Mouse (Mus musculus): ENCODE results near the gene Cemip. TPM values are rescaled to one million over a fixed set of nuclear protein-coding genes. Genes with fewer than 3 reads are reported as not detected.

The Cemip gene
- polyA plus RNA-seq, 1 experiment from 2014 or later = 0.89 TPM

DNA sequence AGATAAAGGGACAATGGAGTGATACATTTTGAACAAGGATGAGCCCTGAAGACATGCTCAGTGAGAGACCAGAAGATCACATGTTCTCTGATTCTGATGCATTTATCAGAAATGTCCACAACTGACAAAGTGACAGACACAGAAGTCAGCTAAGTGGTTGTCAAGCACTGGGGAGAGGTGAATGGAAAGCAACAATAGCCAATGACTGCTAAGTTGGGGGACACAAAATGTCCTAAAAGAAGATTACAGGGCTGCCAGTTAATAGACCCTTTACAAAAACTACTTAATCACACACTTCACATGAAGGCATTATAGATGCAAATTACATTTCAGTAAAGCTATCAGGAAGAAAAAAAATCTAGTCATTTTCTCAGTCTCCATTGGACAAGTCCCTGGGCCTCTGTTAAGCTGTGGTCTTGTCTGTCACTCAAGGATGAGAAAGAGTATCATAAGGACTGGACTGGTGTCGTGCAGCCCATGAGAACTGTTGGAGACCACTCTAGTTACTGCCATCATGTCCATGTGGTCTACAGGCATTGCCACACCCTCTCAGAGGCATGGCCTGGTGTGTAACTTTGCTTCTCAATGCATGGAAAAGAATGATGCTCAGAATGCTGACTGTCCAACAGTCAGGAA, 59.2 kb downstream of the Cemip start:
- Histone ChIP-seq H3K27me3 (ENCODE audit: control insufficient read depth, insufficient read depth, low read length) (no peaks in the 10 kb centered on the region), H3K27ac (replicated peaks in 1 of 2; ENCODE audit: control insufficient read depth in 1 of 2, insufficient read depth in 1 of 2, low read depth in 2 of 2, low read length in 2 of 2) (no peak overlapping the region), H3K4me1 (ENCODE audit: control insufficient read depth in 2 of 2, insufficient read depth in 2 of 2, low read length in 2 of 2) (peaks cover 10 to 14% of the 10 kb centered on the region in 2 experiments), H3K9ac (ENCODE audit: low read length) (no peak overlapping the region), H3K9me3 (ENCODE audit: control insufficient read depth, low read length) (no peaks in the 10 kb centered on the region), H3K36me3 (ENCODE audit: control insufficient read depth, insufficient read depth, low read length) (no peaks in the 10 kb centered on the region), H3K4me3 (ENCODE audit: control insufficient read depth in 1 of 2, insufficient read depth in 1 of 2, low read depth in 1 of 2, low read length in 2 of 2) (no peak overlapping the region), H3K4me2 (ENCODE audit: low read length) (no peak overlapping the region)
- no peak for ATAC-seq (ENCODE audit: insufficient number of reproducible peaks, insufficient read depth, low FRiP score, low read depth)
- 81% methylated on average over 1 of the region's 1 CpGs for WGBS

DNA sequence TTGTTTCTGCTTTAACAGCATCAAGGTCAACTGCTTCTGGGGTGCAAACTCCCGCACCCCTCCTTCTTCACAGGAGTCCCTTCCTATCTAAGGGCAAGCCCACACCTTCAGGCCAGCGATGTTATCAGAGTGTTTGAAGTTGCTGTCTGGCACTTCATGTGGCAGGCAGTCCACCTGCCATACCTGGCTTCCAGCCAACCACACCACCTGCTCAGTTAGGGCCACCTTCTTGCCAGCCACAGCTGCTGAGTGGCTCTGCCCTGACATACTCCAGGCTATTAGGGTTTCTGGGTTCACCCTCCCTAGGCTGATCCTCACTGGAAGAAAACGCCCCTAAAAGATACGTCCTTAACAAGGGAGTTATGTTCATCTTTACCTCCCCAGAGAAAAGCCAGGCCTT, 60.2 kb downstream of the Cemip start:
- ATAC-seq (ENCODE audit: insufficient number of reproducible peaks, insufficient read depth, low FRiP score, low read depth) = no peak
- WGBS = 66% methylated on average over 4 of the region's 4 CpGs

DNA sequence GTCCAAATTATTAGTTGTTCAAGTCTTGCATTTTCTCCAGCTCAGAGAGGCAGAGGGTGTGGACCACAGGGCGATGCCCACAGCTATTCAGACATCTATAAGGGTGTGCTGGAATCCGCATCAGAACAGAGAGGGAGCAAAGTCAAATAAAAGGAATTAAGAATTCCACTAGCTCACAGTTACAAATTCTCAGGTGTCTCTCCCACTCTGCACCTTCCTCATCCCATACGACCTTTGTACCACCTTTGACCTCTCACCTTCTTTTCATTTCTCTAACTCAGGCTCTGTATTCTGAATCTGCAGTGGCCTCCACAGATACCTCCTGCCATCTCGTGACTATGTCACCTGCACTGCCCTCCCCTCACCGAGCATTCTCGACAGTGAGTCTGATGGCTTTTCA, 62.8 kb downstream of the Cemip start:
- 80% methylated on average over 6 of the region's 6 CpGs for WGBS
- no peaks in the 10 kb centered on the region for H3K36me3 ChIP-seq (ENCODE audit: control insufficient read depth, insufficient read depth, low read length)
- H3K4me2 ChIP-seq (ENCODE audit: low read length) = no peak overlapping the region
- no peak overlapping the region for H3K4me3 ChIP-seq (ENCODE audit: control insufficient read depth in 1 of 2, insufficient read depth in 1 of 2, low read depth in 1 of 2, low read length in 2 of 2)
- no peak overlapping the region for H3K9ac ChIP-seq (ENCODE audit: low read length)
- no peak for ATAC-seq (ENCODE audit: insufficient number of reproducible peaks, insufficient read depth, low FRiP score, low read depth)
- H3K27ac ChIP-seq (replicated peaks in 1 of 2; ENCODE audit: control insufficient read depth in 1 of 2, insufficient read depth in 1 of 2, low read depth in 2 of 2, low read length in 2 of 2) = no peak overlapping the region
- no peaks in the 10 kb centered on the region for H3K9me3 ChIP-seq (ENCODE audit: control insufficient read depth, low read length)
- H3K4me1 ChIP-seq (ENCODE audit: control insufficient read depth in 2 of 2, insufficient read depth in 2 of 2, low read length in 2 of 2) = peaks cover 8 to 9% of the 10 kb centered on the region in 2 experiments
- no peaks in the 10 kb centered on the region for H3K27me3 ChIP-seq (ENCODE audit: control insufficient read depth, insufficient read depth, low read length)

More for the DNA sequence above, 60.2 kb downstream of the Cemip start:
- H3K27ac ChIP-seq (replicated peaks in 1 of 2; ENCODE audit: control insufficient read depth in 1 of 2, insufficient read depth in 1 of 2, low read depth in 2 of 2, low read length in 2 of 2) = no peak overlapping the region
- H3K4me2 ChIP-seq (ENCODE audit: low read length) = no peak overlapping the region
- H3K9me3 ChIP-seq (ENCODE audit: control insufficient read depth, low read length) = no peaks in the 10 kb centered on the region
- no peaks in the 10 kb centered on the region for H3K36me3 ChIP-seq (ENCODE audit: control insufficient read depth, insufficient read depth, low read length)
- H3K27me3 ChIP-seq (ENCODE audit: control insufficient read depth, insufficient read depth, low read length) = no peaks in the 10 kb centered on the region
- peaks cover 11 to 14% of the 10 kb centered on the region in 2 experiments for H3K4me1 ChIP-seq (ENCODE audit: control insufficient read depth in 2 of 2, insufficient read depth in 2 of 2, low read length in 2 of 2)
- no peak overlapping the region for H3K4me3 ChIP-seq (ENCODE audit: control insufficient read depth in 1 of 2, insufficient read depth in 1 of 2, low read depth in 1 of 2, low read length in 2 of 2)
- no peak overlapping the region for H3K9ac ChIP-seq (ENCODE audit: low read length)

DNA sequence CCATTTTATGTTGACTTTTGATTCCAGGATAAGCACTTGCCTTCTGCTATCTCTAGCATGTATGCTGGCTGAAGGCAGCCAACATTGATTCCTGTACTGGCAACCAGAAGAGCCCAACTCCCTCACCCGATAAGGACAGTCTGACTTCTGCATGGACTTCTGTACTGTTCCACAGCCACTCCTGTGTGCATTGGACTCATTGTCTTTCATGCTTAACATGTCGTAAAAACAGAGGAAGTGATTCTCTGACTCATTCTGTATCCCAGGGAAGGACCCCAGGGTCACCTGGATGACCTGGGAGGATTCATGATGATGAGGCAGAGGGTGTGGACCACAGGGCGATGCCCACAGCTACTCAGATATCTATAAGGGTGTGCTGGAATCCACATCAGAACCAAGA, 63.8 kb downstream of the Cemip start:
- Histone ChIP-seq H3K9me3 (ENCODE audit: control insufficient read depth, low read length) (no peaks in the 10 kb centered on the region), H3K27me3 (ENCODE audit: control insufficient read depth, insufficient read depth, low read length) (no peaks in the 10 kb centered on the region), H3K4me1 (ENCODE audit: control insufficient read depth in 2 of 2, insufficient read depth in 2 of 2, low read length in 2 of 2) (peaks cover 12 to 13% of the 10 kb centered on the region in 2 experiments), H3K9ac (ENCODE audit: low read length) (no peak overlapping the region), H3K27ac (replicated peaks in 1 of 2; ENCODE audit: control insufficient read depth in 1 of 2, insufficient read depth in 1 of 2, low read depth in 2 of 2, low read length in 2 of 2) (no peak overlapping the region), H3K4me3 (ENCODE audit: control insufficient read depth in 1 of 2, insufficient read depth in 1 of 2, low read depth in 1 of 2, low read length in 2 of 2) (no peak overlapping the region), H3K4me2 (ENCODE audit: low read length) (no peak overlapping the region), H3K36me3 (ENCODE audit: control insufficient read depth, insufficient read depth, low read length) (no peaks in the 10 kb centered on the region)
- 59% methylated on average over 3 of the region's 3 CpGs for WGBS
- no peak for ATAC-seq (ENCODE audit: insufficient number of reproducible peaks, insufficient read depth, low FRiP score, low read depth)

DNA sequence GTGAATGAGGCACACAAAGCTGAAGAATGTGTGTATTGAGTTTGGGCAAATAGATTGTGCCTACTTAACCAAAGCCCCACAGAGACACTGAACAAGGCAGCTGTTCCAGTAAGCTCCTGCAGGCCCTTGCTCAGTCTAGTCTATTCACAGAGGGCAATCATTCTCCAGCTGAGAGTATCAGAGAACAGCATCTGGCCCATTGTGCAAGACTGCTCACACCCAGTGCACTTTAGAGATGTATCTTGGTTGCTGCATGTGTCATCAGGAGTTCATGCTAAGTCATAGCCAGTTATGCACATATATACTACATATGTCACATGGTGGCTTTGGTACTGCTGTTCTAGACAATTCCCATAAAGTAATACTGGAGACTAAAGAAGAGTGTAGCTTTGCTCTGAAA, 66.9 kb downstream of the Cemip start:
- H3K4me1 ChIP-seq (ENCODE audit: control insufficient read depth in 2 of 2, insufficient read depth in 2 of 2, low read length in 2 of 2) = peaks cover 10 to 12% of the 10 kb centered on the region in 2 experiments
- no peak overlapping the region for H3K9ac ChIP-seq (ENCODE audit: low read length)
- H3K27ac ChIP-seq (replicated peaks in 1 of 2; ENCODE audit: control insufficient read depth in 1 of 2, insufficient read depth in 1 of 2, low read depth in 2 of 2, low read length in 2 of 2) = no peak overlapping the region
- ATAC-seq (ENCODE audit: insufficient number of reproducible peaks, insufficient read depth, low FRiP score, low read depth) = no peak
- no peaks in the 10 kb centered on the region for H3K36me3 ChIP-seq (ENCODE audit: control insufficient read depth, insufficient read depth, low read length)
- no peaks in the 10 kb centered on the region for H3K9me3 ChIP-seq (ENCODE audit: control insufficient read depth, low read length)
- H3K27me3 ChIP-seq (ENCODE audit: control insufficient read depth, insufficient read depth, low read length) = no peaks in the 10 kb centered on the region
- no peak overlapping the region for H3K4me3 ChIP-seq (ENCODE audit: control insufficient read depth in 1 of 2, insufficient read depth in 1 of 2, low read depth in 1 of 2, low read length in 2 of 2)
- no peak overlapping the region for H3K4me2 ChIP-seq (ENCODE audit: low read length)

DNA sequence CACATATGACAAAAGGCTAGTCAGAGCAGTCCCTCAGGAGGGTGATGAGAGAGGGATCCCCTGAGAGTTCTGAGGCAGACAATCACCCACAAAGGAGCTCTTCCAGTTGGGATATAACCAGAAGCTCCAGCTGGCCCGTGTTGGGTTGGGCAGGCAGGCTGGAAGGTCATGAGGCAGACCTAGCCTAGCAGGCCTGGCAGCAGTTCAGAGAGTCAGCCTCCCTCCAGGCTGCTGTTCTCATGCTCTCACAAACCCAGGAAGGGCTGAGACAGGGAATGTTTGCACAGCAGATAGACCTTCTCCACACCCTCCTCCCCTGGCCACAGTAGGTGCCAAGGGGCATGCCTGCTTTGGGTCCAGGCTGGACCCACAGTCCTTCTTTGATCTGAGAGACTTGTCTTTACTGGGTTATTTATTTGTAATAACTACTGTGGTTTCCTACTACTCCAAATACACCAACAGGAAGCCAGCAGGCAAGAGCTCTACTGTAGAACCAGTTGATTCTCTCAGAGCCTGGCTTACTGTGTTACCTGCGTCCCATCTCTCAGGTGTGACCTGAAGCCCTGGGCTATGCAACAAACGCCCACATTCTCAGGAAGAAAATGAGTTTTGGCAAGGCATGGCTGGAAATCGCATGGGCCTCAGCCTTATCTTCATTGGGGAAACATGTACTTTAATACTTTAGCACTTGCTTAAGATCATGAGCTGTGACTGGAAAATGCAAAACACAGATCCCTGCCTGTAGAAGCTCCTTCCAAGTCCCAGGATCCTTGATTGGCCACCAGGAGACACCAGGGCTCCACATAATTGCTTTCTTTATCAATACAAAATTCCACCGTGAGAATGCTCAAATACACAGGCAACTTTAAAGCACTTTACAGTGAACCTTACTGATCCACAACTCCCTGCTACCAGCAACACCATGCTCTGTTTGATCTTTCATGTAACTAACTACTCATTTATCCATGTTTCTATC, 67.7 kb downstream of the Cemip start:
- Histone ChIP-seq H3K9ac (ENCODE audit: low read length) (no peak overlapping the region), H3K27me3 (ENCODE audit: control insufficient read depth, insufficient read depth, low read length) (no peaks in the 10 kb centered on the region), H3K27ac (replicated peaks in 1 of 2; ENCODE audit: control insufficient read depth in 1 of 2, insufficient read depth in 1 of 2, low read depth in 2 of 2, low read length in 2 of 2) (peak overlapping the region in 1 of 2 experiments; percentile 53; a peak in 2 of 4 replicates), H3K4me2 (ENCODE audit: low read length) (no peak overlapping the region), H3K4me3 (ENCODE audit: control insufficient read depth in 1 of 2, insufficient read depth in 1 of 2, low read depth in 1 of 2, low read length in 2 of 2) (no peak overlapping the region), H3K4me1 (ENCODE audit: control insufficient read depth in 2 of 2, insufficient read depth in 2 of 2, low read length in 2 of 2) (peaks cover 10 to 12% of the 10 kb centered on the region in 2 experiments), H3K9me3 (ENCODE audit: control insufficient read depth, low read length) (no peaks in the 10 kb centered on the region), H3K36me3 (ENCODE audit: control insufficient read depth, insufficient read depth, low read length) (no peaks in the 10 kb centered on the region)
- peak; percentile 48; the same call in 1 of the 2 replicates for ATAC-seq (ENCODE audit: insufficient number of reproducible peaks, insufficient read depth, low FRiP score, low read depth)
- WGBS = 52% methylated on average over 5 of the region's 5 CpGs

DNA sequence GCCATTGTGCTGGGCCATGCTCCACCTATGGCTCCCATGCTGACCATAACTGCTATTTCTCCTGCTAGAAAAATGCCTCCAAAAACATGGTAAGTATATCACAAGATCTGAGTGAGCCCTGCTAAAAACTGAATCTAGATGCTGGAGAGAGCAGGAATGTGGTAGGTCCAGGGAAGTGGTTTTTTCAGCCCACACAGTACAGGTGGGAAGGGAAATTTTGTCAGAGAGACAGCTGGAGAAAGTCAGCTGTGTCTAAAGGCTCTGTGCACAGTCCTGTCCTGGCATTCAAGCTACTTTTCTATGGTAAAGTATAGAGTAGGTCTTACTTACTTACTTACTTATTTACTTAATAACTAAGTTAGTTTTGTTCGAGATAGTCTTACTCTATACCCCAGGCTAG, 71.3 kb downstream of the Cemip start:
- Histone ChIP-seq H3K9me3 (ENCODE audit: control insufficient read depth, low read length) (no peaks in the 10 kb centered on the region), H3K4me3 (ENCODE audit: control insufficient read depth in 1 of 2, insufficient read depth in 1 of 2, low read depth in 1 of 2, low read length in 2 of 2) (no peak overlapping the region), H3K9ac (ENCODE audit: low read length) (no peak overlapping the region), H3K4me2 (ENCODE audit: low read length) (no peak overlapping the region), H3K4me1 (ENCODE audit: control insufficient read depth in 2 of 2, insufficient read depth in 2 of 2, low read length in 2 of 2) (peaks cover 7 to 12% of the 10 kb centered on the region in 2 experiments), H3K36me3 (ENCODE audit: control insufficient read depth, insufficient read depth, low read length) (no peaks in the 10 kb centered on the region), H3K27me3 (ENCODE audit: control insufficient read depth, insufficient read depth, low read length) (no peaks in the 10 kb centered on the region), H3K27ac (replicated peaks in 1 of 2; ENCODE audit: control insufficient read depth in 1 of 2, insufficient read depth in 1 of 2, low read depth in 2 of 2, low read length in 2 of 2) (no peak overlapping the region)
- WGBS = 71% methylated on average over 1 of the region's 1 CpGs
- no peak for ATAC-seq (ENCODE audit: insufficient number of reproducible peaks, insufficient read depth, low FRiP score, low read depth)

All from heart, embryonic 14.5 days (tissue).